Mouse (Mus musculus) heart, embryonic 10.5 days (tissue): ENCODE data around the gene March7. TPM values are rescaled to one million over a fixed set of nuclear protein-coding genes. Genes with fewer than 3 reads are reported as not detected.

ENCODE experiments used
- DNase-seq: peaks from one replicate; pipeline ENCODE4 v3.0.0-alpha.2; 2017; ENCODE audit warnings: low spot score
- H3K27ac ChIP-seq: fragments of 300-500 bp; sonication (generic); 2 replicates; pipeline ENCODE4 v1.5.1; 2016; ENCODE audit warnings: mild to moderate bottlenecking
- H3K27me3 ChIP-seq: fragments of 300-500 bp; sonication (generic); 2 replicates; pipeline ENCODE4 v1.6.1; 2016; ENCODE audit warnings: mild to moderate bottlenecking; ENCODE audit not compliant: poor library complexity, insufficient read depth, severe bottlenecking
- H3K36me3 ChIP-seq: fragments of 300-500 bp; sonication (generic); 2 replicates; pipeline ENCODE4 v1.6.1; 2016; ENCODE audit warnings: mild to moderate bottlenecking, moderate library complexity
- H3K4me1 ChIP-seq: fragments of 300-500 bp; sonication (generic); 2 replicates; pipeline ENCODE4 v1.6.1; 2016; ENCODE audit warnings: mild to moderate bottlenecking
- H3K4me3 ChIP-seq: fragments of 300-500 bp; sonication (generic); 2 replicates; pipeline ENCODE4 v1.5.1; 2016; ENCODE audit warnings: mild to moderate bottlenecking, moderate library complexity
- H3K9me3 ChIP-seq: fragments of 300-500 bp; sonication (generic); 2 replicates; pipeline ENCODE4 v1.6.1; 2016; ENCODE audit warnings: mild to moderate bottlenecking, moderate library complexity
- WGBS: fragments of 180-500 bp; shearing (Covaris S2); methylation state at CpG from one replicate; pipeline ENCODE4 v1.1.7; 2016; 5-methylcytosine and 5-hydroxymethylcytosine counted together
- polyA plus RNA-seq: library from polyadenylated mRNA; unstranded; fragments of >200 nt; fragmentation: Nextera tagmentation; extraction: Ambion mirVana; gene quantifications from 2 replicates; pipeline ENCODE4 v1.2.1, GENCODE M21; 2016

The March7 gene
- 63.8 and 68.4 TPM in 2 replicates for polyA plus RNA-seq

GRCm38 (mm10) chr2:60209703-60210651 is at the start of gene March7, which contains the start of gene Baz2b:
Gene March7 (plus strand): TSS chr2:60209887.
Gene Baz2b (minus strand): TSS chr2:60209839.
- DNase-seq, result peak; percentile 87
- Histone ChIP-seq H3K4me3 (peak within 1 kb of the TSS; percentile 99), H3K4me1 (peaks cover 26% of the 10 kb centered on the region), H3K27me3 (no peaks in the 10 kb centered on the region), H3K36me3 (peaks cover 32% of the 10 kb centered on the region), H3K9me3 (no peaks in the 10 kb centered on the region), H3K27ac (peak within 1 kb of the TSS; percentile 100)
- 4% methylated on average over 92 of the region's 109 CpGs for WGBS

GRCm38 (mm10) chr2:60163744-60164143 is 45.9 kb upstream of the March7 start:
- Histone ChIP-seq H3K27ac (no peak overlapping the region), H3K4me3 (no peak overlapping the region), H3K36me3 (peaks cover 1% of the 10 kb centered on the region; the same call in 1 of the 2 replicates), H3K27me3 (no peaks in the 10 kb centered on the region), H3K9me3 (no peaks in the 10 kb centered on the region), H3K4me1 (no peaks in the 10 kb centered on the region)
- WGBS, result 37% methylated on average over 2 of the region's 2 CpGs
- no peak for DNase-seq

- no peak overlapping the region for H3K4me3 ChIP-seq
- H3K9me3 ChIP-seq, result no peaks in the 10 kb centered on the region
- no peaks in the 10 kb centered on the region for H3K4me1 ChIP-seq
- DNase-seq, result no peak
- H3K36me3 ChIP-seq, result no peaks in the 10 kb centered on the region
- H3K27me3 ChIP-seq, result no peaks in the 10 kb centered on the region
- WGBS, result 91% methylated on average over 11 of the region's 11 CpGs
- no peak overlapping the region for H3K27ac ChIP-seq
These were observed 44.0 kb upstream of the March7 start for GRCm38 (mm10) chr2:60165679-60166078.

- no peak overlapping the region for H3K4me3 ChIP-seq
- no peaks in the 10 kb centered on the region for H3K27me3 ChIP-seq
- H3K27ac ChIP-seq, result no peak overlapping the region
- 87% methylated on average over 4 of the region's 4 CpGs for WGBS
- H3K36me3 ChIP-seq, result no peaks in the 10 kb centered on the region
- no peaks in the 10 kb centered on the region for H3K9me3 ChIP-seq
- DNase-seq, result no peak
- no peaks in the 10 kb centered on the region for H3K4me1 ChIP-seq
These were observed 42.8 kb upstream of the March7 start for GRCm38 (mm10) chr2:60166878-60167277.

GRCm38 (mm10) chr2:60171786-60172530 is 37.7 kb upstream of the March7 start:
- Histone ChIP-seq H3K27me3 (no peaks in the 10 kb centered on the region), H3K27ac (no peak overlapping the region), H3K4me3 (no peak overlapping the region), H3K36me3 (no peaks in the 10 kb centered on the region), H3K4me1 (no peaks in the 10 kb centered on the region), H3K9me3 (no peaks in the 10 kb centered on the region)
- 75% methylated on average over 7 of the region's 7 CpGs for WGBS
- DNase-seq, result no peak

- Histone ChIP-seq H3K27ac (no peak overlapping the region), H3K27me3 (no peaks in the 10 kb centered on the region), H3K36me3 (no peaks in the 10 kb centered on the region), H3K9me3 (no peaks in the 10 kb centered on the region), H3K4me1 (no peaks in the 10 kb centered on the region), H3K4me3 (no peak overlapping the region)
- no peak for DNase-seq
- 81% methylated on average over 2 of the region's 2 CpGs for WGBS
These were observed 37.2 kb upstream of the March7 start for GRCm38 (mm10) chr2:60172531-60172914.

DNA sequence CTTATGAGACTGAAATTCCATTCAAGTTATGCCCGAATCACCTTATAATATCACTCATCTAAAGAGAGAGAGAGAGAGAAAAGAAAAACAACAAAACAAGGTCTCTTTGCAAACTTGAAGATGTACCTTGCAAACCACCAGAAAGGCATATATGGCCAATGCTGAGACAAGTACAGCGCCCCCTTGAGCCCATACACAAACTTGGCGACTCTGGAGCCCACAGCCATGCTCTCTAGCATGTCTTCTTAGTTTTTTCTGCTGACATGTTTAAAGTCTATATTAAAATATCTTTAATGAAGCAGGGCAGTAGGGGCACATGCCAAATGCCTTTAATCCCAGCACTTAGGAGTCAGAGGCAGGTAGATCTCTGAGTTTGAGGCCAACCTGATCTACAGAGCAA is 36.5 kb upstream of the March7 start:
- no peak for DNase-seq
- H3K27me3 ChIP-seq, result no peaks in the 10 kb centered on the region
- WGBS, result 59% methylated on average over 3 of the region's 3 CpGs

DNA sequence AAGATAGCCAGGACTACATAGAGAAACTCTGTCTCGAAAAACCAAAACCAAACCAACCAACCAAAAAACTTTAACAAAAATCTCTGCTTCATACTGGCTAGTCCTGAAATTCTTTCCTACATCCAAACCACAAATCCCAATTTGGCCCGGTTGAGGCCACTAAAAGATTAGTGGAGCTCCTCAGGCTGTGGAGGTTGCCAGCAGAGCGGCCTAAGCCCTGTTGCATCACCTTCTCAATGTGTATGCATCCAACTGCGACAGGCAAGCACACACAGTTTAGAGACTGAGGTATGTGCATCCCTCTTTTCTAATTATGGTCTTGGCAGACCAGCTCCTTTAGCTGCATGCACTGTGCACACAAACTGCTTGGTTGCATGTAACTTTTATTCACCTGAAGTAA is 36.1 kb upstream of the March7 start:
- 83% methylated on average over 4 of the region's 4 CpGs for WGBS
- no peaks in the 10 kb centered on the region for H3K27me3 ChIP-seq
- H3K4me3 ChIP-seq, result no peak overlapping the region

More for the DNA sequence above, 36.5 kb upstream of the March7 start:
- Histone ChIP-seq H3K4me1 (no peaks in the 10 kb centered on the region), H3K9me3 (no peaks in the 10 kb centered on the region), H3K4me3 (no peak overlapping the region), H3K27ac (no peak overlapping the region), H3K36me3 (no peaks in the 10 kb centered on the region)

DNA sequence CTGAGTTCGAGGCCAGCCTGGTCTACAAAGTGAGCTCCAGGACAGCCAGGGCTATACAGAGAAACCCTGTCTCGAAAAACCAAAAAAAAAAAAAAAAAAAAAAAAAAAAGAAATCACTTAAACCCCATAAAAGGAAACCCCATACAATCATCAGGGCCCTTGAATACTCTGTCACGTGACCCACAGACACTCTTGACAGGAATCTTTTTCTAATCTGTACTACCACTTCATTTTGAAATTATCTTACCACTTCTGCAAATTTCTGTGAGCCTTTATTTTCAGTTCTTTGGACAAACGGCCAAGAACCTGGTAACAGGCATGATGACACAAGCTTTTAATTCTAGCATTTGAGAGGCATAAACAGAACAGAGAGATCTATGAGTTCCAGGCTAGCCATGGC is 34.6 kb upstream of the March7 start:
- H3K27ac ChIP-seq, result no peak overlapping the region
- H3K4me1 ChIP-seq, result no peaks in the 10 kb centered on the region
- DNase-seq, result no peak
- H3K27me3 ChIP-seq, result no peaks in the 10 kb centered on the region
- H3K36me3 ChIP-seq, result no peaks in the 10 kb centered on the region
- H3K4me3 ChIP-seq, result no peak overlapping the region
- 89% methylated on average over 2 of the region's 4 CpGs for WGBS
- no peaks in the 10 kb centered on the region for H3K9me3 ChIP-seq

More for the DNA sequence above, 36.1 kb upstream of the March7 start:
- Histone ChIP-seq H3K9me3 (no peaks in the 10 kb centered on the region), H3K4me1 (no peaks in the 10 kb centered on the region), H3K36me3 (no peaks in the 10 kb centered on the region), H3K27ac (no peak overlapping the region)
- no peak for DNase-seq

GRCm38 (mm10) chr2:60176087-60176486 is 33.6 kb upstream of the March7 start:
- DNase-seq, result no peak
- H3K27ac ChIP-seq, result no peak overlapping the region
- WGBS, result 82% methylated on average over 5 of the region's 5 CpGs
- no peaks in the 10 kb centered on the region for H3K4me1 ChIP-seq
- no peak overlapping the region for H3K4me3 ChIP-seq
- no peaks in the 10 kb centered on the region for H3K9me3 ChIP-seq
- no peaks in the 10 kb centered on the region for H3K36me3 ChIP-seq
- no peaks in the 10 kb centered on the region for H3K27me3 ChIP-seq

GRCm38 (mm10) chr2:60177490-60177889 is 32.2 kb upstream of the March7 start:
- H3K9me3 ChIP-seq, result no peaks in the 10 kb centered on the region
- no peak for DNase-seq
- no peaks in the 10 kb centered on the region for H3K36me3 ChIP-seq
- 71% methylated on average over 3 of the region's 3 CpGs for WGBS
- no peak overlapping the region for H3K4me3 ChIP-seq
- H3K4me1 ChIP-seq, result no peaks in the 10 kb centered on the region
- no peak overlapping the region for H3K27ac ChIP-seq
- no peaks in the 10 kb centered on the region for H3K27me3 ChIP-seq

- DNase-seq, result no peak
- 49% methylated on average over 2 of the region's 2 CpGs for WGBS
These were observed 28.0 kb upstream of the March7 start for GRCm38 (mm10) chr2:60181696-60182095.

GRCm38 (mm10) chr2:60196841-60197240 is 12.8 kb upstream of the March7 start:
- 60% methylated on average over 1 of the region's 1 CpGs for WGBS
- DNase-seq, result no peak
- Histone ChIP-seq H3K4me3 (no peak overlapping the region), H3K27me3 (no peaks in the 10 kb centered on the region), H3K4me1 (no peaks in the 10 kb centered on the region), H3K9me3 (no peaks in the 10 kb centered on the region), H3K36me3 (no peaks in the 10 kb centered on the region), H3K27ac (no peak overlapping the region)

More at GRCm38 (mm10) chr2:60181696-60182095, 28.0 kb upstream of the March7 start:
- Histone ChIP-seq H3K4me3 (no peak overlapping the region), H3K9me3 (no peaks in the 10 kb centered on the region), H3K4me1 (peaks cover 4% of the 10 kb centered on the region; the same call in 1 of the 2 replicates), H3K27ac (no peak overlapping the region), H3K27me3 (no peaks in the 10 kb centered on the region), H3K36me3 (no peaks in the 10 kb centered on the region)
